Mouse (Mus musculus): Measurements from ENCODE around the gene Trit1.

DNA sequence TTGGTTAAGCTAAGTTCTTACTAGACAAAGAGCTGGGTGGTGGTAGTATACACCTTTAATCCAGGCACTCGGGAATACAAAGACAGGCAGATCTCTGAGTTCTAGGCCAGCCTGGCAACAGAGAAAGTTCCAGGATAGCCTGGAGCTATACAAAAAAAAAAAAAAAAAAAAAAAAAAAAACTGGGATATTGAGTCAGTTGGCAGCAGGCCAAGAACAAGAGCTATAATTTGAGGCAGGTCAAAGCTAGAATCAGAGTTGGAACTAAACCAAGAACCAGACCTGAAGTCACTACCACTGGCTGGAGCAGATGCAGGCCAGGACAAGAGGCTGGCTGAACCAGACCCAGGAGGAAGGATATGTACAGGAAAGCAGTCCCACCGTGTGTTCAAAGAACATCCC is 35.7 kb upstream of the Trit1 start:
- no peak for TF ChIP-seq CTCF (conservative IDR thresholded peaks at IDR 0.05; ENCODE audit: low read length)
- TF ChIP-seq NANOG (IDR thresholded peaks at IDR 0.05; ENCODE audit: borderline replicate concordance, low read length): no peak

Measured in E14TG2a.4 (cell line).